Mouse (Mus musculus): ENCODE measurements around the gene Lin37. TPM values are rescaled to one million over a fixed set of nuclear protein-coding genes. Genes with fewer than 3 reads are reported as not detected.

Lin37 gene
- total RNA-seq (2021), result 10 to 100 TPM; 45.5 to 47.6 TPM
- long read RNA-seq, experiment 1, transcript Lin37-201 (9 exons, 998 nt), result major isoform, 22 of 35 reads
- long read RNA-seq, experiment 1, partial matches to known transcripts, result 2 of 35 reads
- long read RNA-seq, experiment 1, other reads (novel, unspliced or antisense), result 8 of 35 reads
- long read RNA-seq, experiment 2, transcript Lin37-201 (9 exons, 998 nt), result major isoform, 26 of 40 reads
- long read RNA-seq, experiment 2, partial matches to known transcripts, result 6 of 40 reads
- long read RNA-seq, experiment 2, other reads (novel, unspliced or antisense), result 4 of 40 reads

GRCm38 (mm10) chr7:30559443-30559954, at the start of gene Lin37:
Gene Lin37 (minus strand): TSS chr7:30559838.
- H3K27ac ChIP-seq, result peak within 1 kb of the TSS; percentile 92
- H3K4me3 ChIP-seq, result peak within 1 kb of the TSS; percentile 79
- TF ChIP-seq CTCF (conservative IDR thresholded peaks at IDR 0.05), result 0 out of 2 replicates have a peak, but pooled peaks have one; percentile 21
- peak; percentile 97 to 100 for DNase-seq (ENCODE audit: low spot score in 2 of 2)

- DNase-seq (ENCODE audit: low spot score in 2 of 2), result no peak
- H3K27ac ChIP-seq, result no peak overlapping the region
Measured at GRCm38 (mm10) chr7:30608476-30608875, 48.8 kb upstream of the Lin37 start.

GRCm38 (mm10) chr7:30607706-30608309, 48.2 kb upstream of the Lin37 start:
- no peak overlapping the region for H3K4me3 ChIP-seq
- TF ChIP-seq CTCF (conservative IDR thresholded peaks at IDR 0.05), result peak; percentile 74
- no peak overlapping the region for H3K27ac ChIP-seq
- no peak for DNase-seq (ENCODE audit: low spot score in 2 of 2)

More at GRCm38 (mm10) chr7:30608476-30608875, 48.8 kb upstream of the Lin37 start:
- TF ChIP-seq CTCF (conservative IDR thresholded peaks at IDR 0.05), result no peak
- no peak overlapping the region for H3K4me3 ChIP-seq

- no peak overlapping the region for H3K4me3 ChIP-seq
- no peak for TF ChIP-seq CTCF (conservative IDR thresholded peaks at IDR 0.05)
- no peak overlapping the region for H3K27ac ChIP-seq
- no peak for DNase-seq (ENCODE audit: low spot score in 2 of 2)
Measured at GRCm38 (mm10) chr7:30604944-30605343, 45.3 kb upstream of the Lin37 start.

- TF ChIP-seq CTCF (conservative IDR thresholded peaks at IDR 0.05), result no peak
- Histone ChIP-seq H3K4me3 (no peak overlapping the region), H3K27ac (no peak overlapping the region)
- DNase-seq (ENCODE audit: low spot score in 2 of 2), result no peak
Measured at GRCm38 (mm10) chr7:30604424-30604823, 44.8 kb upstream of the Lin37 start.

GRCm38 (mm10) chr7:30602583-30602982, 42.9 kb upstream of the Lin37 start:
- Histone ChIP-seq H3K27ac (no peak overlapping the region), H3K4me3 (no peak overlapping the region)
- no peak for TF ChIP-seq CTCF (conservative IDR thresholded peaks at IDR 0.05)
- DNase-seq (ENCODE audit: low spot score in 2 of 2), result no peak

GRCm38 (mm10) chr7:30600651-30601050, 41.0 kb upstream of the Lin37 start:
- TF ChIP-seq CTCF (conservative IDR thresholded peaks at IDR 0.05), result no peak
- Histone ChIP-seq H3K4me3 (no peak overlapping the region), H3K27ac (no peak overlapping the region)
- DNase-seq (ENCODE audit: low spot score in 2 of 2), result no peak

- Histone ChIP-seq H3K4me3 (peak overlapping the region; percentile 38), H3K27ac (no peak overlapping the region)
- peak; percentile 88 to 92 for DNase-seq (ENCODE audit: low spot score in 2 of 2)
- no peak for TF ChIP-seq CTCF (conservative IDR thresholded peaks at IDR 0.05)
Measured at GRCm38 (mm10) chr7:30599933-30600353, 40.3 kb upstream of the Lin37 start.

GRCm38 (mm10) chr7:30598786-30599185, 39.1 kb upstream of the Lin37 start, which contains the start of gene Zbtb32:
Gene Zbtb32 (minus strand): TSS chr7:30598909.
- no peak within 1 kb of the TSS for H3K27ac ChIP-seq
- peak within 1 kb of the TSS; percentile 38 for H3K4me3 ChIP-seq
- no peak for TF ChIP-seq CTCF (conservative IDR thresholded peaks at IDR 0.05)
- no peak for DNase-seq (ENCODE audit: low spot score in 2 of 2)

GRCm38 (mm10) chr7:30596811-30597210, 37.2 kb upstream of the Lin37 start:
- no peak for TF ChIP-seq CTCF (conservative IDR thresholded peaks at IDR 0.05)
- Histone ChIP-seq H3K27ac (no peak overlapping the region), H3K4me3 (no peak overlapping the region)
- no peak for DNase-seq (ENCODE audit: low spot score in 2 of 2)

- Histone ChIP-seq H3K27ac (no peak overlapping the region), H3K4me3 (no peak overlapping the region)
- no peak for TF ChIP-seq CTCF (conservative IDR thresholded peaks at IDR 0.05)
- no peak for DNase-seq (ENCODE audit: low spot score in 2 of 2)
Measured at GRCm38 (mm10) chr7:30596093-30596492, 36.5 kb upstream of the Lin37 start.

GRCm38 (mm10) chr7:30594510-30595024, 34.9 kb upstream of the Lin37 start:
- no peak for TF ChIP-seq CTCF (conservative IDR thresholded peaks at IDR 0.05)
- H3K27ac ChIP-seq, result no peak overlapping the region
- no peak for DNase-seq (ENCODE audit: low spot score in 2 of 2)
- no peak overlapping the region for H3K4me3 ChIP-seq
